ENCODE assay signal across 46 mouse cellular contexts in the genomic region with DNA sequence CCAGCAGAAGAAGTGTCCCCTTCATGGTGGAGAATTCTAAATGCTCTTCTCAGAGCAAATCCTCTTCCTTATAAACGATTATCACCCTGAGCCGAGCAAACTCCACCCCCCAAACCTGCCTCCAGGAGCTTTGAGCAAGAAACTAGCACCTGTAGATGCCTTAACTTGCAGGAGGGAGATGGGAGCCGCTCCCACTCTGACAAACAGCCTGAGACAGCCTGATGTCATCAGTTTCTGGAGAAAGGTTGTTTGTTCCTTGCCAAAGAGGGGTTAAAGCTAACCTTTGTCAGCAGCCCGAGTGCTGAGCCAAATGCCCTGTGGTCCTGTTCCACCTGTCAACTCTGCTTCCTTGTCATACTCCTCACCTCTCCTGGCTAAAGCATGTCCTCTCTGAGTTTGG. TPM values are rescaled to one million over a fixed set of nuclear protein-coding genes. Genes with fewer than 3 reads are reported as not detected.
"Had no signal": no experiment of that assay in that cellular context is flagged by ENCODE, and none has a peak within 500 bp of the region (broad histone marks: within the 10 kb centered on the region; RNA-seq: fewer than 3 reads in every experiment).

TSS of gene Scgb2b27 (minus strand) at position 101 of the 400 bp plus-strand sequence.

- ATAC-seq: liver, embryonic 12.5 days; liver, postnatal 0 days; lung, postnatal 0 days; midbrain, embryonic 13.5 days; midbrain, embryonic 15.5 days; midbrain, embryonic 16.5 days had no signal

- H3K9me3 ChIP-seq: liver, embryonic 15.5 days; lung, embryonic 15.5 days had no signal

- H3K36me3 ChIP-seq: limb, embryonic 10.5 days; limb, embryonic 12.5 days; limb, embryonic 13.5 days; limb, embryonic 15.5 days; liver, embryonic 12.5 days; liver, embryonic 13.5 days; liver, embryonic 15.5 days; lung, embryonic 15.5 days; midbrain, embryonic 10.5 days; midbrain, embryonic 12.5 days; midbrain, embryonic 13.5 days; midbrain, embryonic 15.5 days had no signal

- H3K4me3 ChIP-seq: limb, embryonic 10.5 days; limb, embryonic 12.5 days; limb, embryonic 13.5 days; limb, embryonic 15.5 days; liver, embryonic 12.5 days; liver, embryonic 13.5 days; liver, embryonic 15.5 days; lung, embryonic 15.5 days; megakaryocyte, embryonic 14.5 days; midbrain, embryonic 10.5 days; midbrain, embryonic 12.5 days; midbrain, embryonic 13.5 days; midbrain, embryonic 15.5 days; myocyte had no signal

- H3K27me3 ChIP-seq: limb, embryonic 12.5 days; limb, embryonic 13.5 days; limb, embryonic 15.5 days; liver, embryonic 12.5 days; liver, embryonic 13.5 days; liver, embryonic 15.5 days; lung, embryonic 15.5 days; megakaryocyte, embryonic 14.5 days; midbrain, embryonic 12.5 days; midbrain, embryonic 13.5 days; midbrain, embryonic 15.5 days had no signal

- DNase-seq: left cerebral cortex, postnatal 4 days; liver; liver, embryonic 13.5 days; liver, postnatal 0 days; lung, adult 18-20 months; lung, adult 2 months; lung, embryonic 14.5 days; lung, postnatal 10 days; lung, postnatal 14 days; lung, postnatal 36 days; lung, postnatal 4 days; midbrain, embryonic 14.5 days had no signal

- H3K4me2 ChIP-seq: limb, embryonic 12.5 days; limb, embryonic 13.5 days; limb, embryonic 15.5 days; liver, embryonic 11.5 days; liver, embryonic 12.5 days; liver, embryonic 13.5 days; liver, embryonic 15.5 days; lung, embryonic 14.5 days; lung, embryonic 15.5 days; midbrain, embryonic 11.5 days; midbrain, embryonic 12.5 days; midbrain, embryonic 13.5 days; midbrain, embryonic 15.5 days had no signal

- H3K9ac ChIP-seq: limb, embryonic 12.5 days; limb, embryonic 13.5 days; limb, embryonic 15.5 days; liver, embryonic 12.5 days; liver, embryonic 13.5 days; liver, embryonic 14.5 days; liver, embryonic 15.5 days; liver, postnatal 0 days; lung, embryonic 14.5 days; lung, embryonic 15.5 days; midbrain, embryonic 12.5 days; midbrain, embryonic 13.5 days; midbrain, embryonic 15.5 days had no signal

- H3K27ac ChIP-seq: limb, embryonic 10.5 days; limb, embryonic 12.5 days; limb, embryonic 13.5 days; limb, embryonic 15.5 days; liver, embryonic 12.5 days; liver, embryonic 13.5 days; liver, embryonic 14.5 days; liver, embryonic 15.5 days; lung, embryonic 15.5 days; macrophage; midbrain, embryonic 10.5 days; midbrain, embryonic 12.5 days; midbrain, embryonic 13.5 days; midbrain, embryonic 15.5 days had no signal

- H3K4me1 ChIP-seq: limb, embryonic 10.5 days; limb, embryonic 12.5 days; limb, embryonic 13.5 days; limb, embryonic 15.5 days; liver, embryonic 12.5 days; liver, embryonic 13.5 days; liver, embryonic 15.5 days; lung, embryonic 15.5 days; megakaryocyte, embryonic 14.5 days; midbrain, embryonic 10.5 days; midbrain, embryonic 12.5 days; midbrain, embryonic 13.5 days; midbrain, embryonic 15.5 days had no signal

RNA-seq across cellular contexts. Expression of gene Scgb2b27, which starts in this region (rescaled TPM):
- total RNA-seq: left cerebral cortex, postnatal 10 days; left cerebral cortex, postnatal 14 days; left cerebral cortex, postnatal 25 days; left cerebral cortex, postnatal 36 days; left cerebral cortex, postnatal 4 days; liver, adult 2 months; megakaryocyte progenitor cell, adult 5-6 weeks; megakaryocyte, adult 5-6 weeks; megakaryocyte-erythroid progenitor cell, adult 5-6 weeks; midbrain, postnatal 0 days; monocyte, adult 5-6 weeks had no signal
- polyA plus RNA-seq: limb, embryonic 10.5 days; limb, embryonic 11.5 days; limb, embryonic 12.5 days; limb, embryonic 13.5 days; limb, embryonic 14.5 days; limb, embryonic 15.5 days; liver, adult 2 months; liver, embryonic 11.5 days; liver, embryonic 12.5 days; liver, embryonic 13.5 days; liver, embryonic 14.5 days; liver, embryonic 15.5 days; liver, embryonic 16.5 days; liver, postnatal 0 days; lung, adult 2 months; lung, embryonic 14.5 days; lung, embryonic 15.5 days; lung, embryonic 16.5 days; lung, postnatal 0 days; macrophage; midbrain, embryonic 10.5 days; midbrain, embryonic 11.5 days; midbrain, embryonic 12.5 days; midbrain, embryonic 13.5 days; midbrain, embryonic 14.5 days; midbrain, embryonic 15.5 days; midbrain, embryonic 16.5 days; midbrain, postnatal 0 days; myocyte; neural tube, embryonic 11.5 days had no signal
